Mouse (Mus musculus): ENCODE results near the gene Dis3l2. TPM values are rescaled to one million over a fixed set of nuclear protein-coding genes. Genes with fewer than 3 reads are reported as not detected.

The Dis3l2 gene
- total RNA-seq (2014; fragmentation: Nextera tagmentation) (33.2 and 36.8 TPM in 2 replicates), total RNA-seq (2017) (22.8 and 36.6 TPM in 2 replicates)

DNA sequence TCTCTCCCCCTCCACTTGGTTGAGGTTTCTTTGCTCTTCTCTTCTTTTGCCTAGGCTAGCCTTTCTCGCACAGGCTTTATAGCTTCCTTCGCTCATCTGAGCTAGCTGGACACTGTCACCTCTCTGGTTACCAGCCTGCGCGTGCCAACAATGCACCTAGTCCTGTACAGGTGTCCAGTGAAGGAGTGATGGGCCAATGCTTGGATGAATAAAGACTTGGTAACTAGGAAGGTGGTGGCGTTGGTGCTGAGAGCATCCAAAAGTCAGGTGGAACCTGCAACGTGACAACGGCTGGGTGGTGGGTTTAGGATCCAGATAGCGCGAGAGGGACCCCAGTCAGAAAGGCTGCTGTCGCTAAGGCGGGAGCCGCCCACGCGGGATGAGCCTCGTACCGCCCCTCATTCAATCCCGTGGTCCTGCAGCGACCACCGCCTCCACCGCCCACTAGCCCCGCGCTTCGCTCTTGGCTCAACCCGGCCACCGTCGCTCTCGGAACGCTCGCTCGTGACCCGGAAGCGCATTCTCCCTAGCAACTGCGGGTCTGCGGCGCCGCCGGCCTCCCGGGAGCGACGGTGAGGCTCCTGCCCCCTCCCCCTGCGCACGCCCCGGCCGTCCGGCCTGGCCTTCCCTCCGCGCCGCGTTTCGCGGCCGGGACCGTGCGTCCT is at the start of gene Dis3l2:
TSS of gene Dis3l2 (plus strand) at position 509 of the 665 bp plus-strand sequence.
- peak; percentile 64 for ATAC-seq (replicated peaks; ENCODE audit: low FRiP score, low TSS enrichment, poor library complexity, severe bottlenecking)

GRCm38 (mm10) chr1:86657071-86657470 is 46.5 kb upstream of the Dis3l2 start:
- no peak for ATAC-seq (replicated peaks; ENCODE audit: low FRiP score, low TSS enrichment, poor library complexity, severe bottlenecking)

DNA sequence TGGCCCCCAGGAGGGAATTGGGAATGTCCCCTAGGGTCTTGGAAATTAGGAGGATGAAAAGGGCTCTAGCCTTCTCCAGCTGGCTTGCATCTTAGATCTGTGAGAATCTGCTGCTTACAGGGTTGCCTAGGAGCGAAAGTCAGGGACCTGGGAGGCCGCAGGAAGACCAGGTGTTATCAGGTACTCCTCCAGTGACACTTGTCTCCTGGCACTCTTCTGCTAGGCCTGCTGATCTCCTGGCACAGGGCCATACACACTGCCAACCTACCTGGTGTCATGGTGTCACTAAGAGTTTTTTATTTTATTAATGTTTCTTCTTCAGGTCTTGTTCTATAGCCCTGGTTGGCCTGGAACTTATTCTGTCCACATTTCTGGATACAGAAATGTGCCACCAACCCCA is 38.5 kb upstream of the Dis3l2 start:
- no peak for ATAC-seq (replicated peaks; ENCODE audit: low FRiP score, low TSS enrichment, poor library complexity, severe bottlenecking)

DNA sequence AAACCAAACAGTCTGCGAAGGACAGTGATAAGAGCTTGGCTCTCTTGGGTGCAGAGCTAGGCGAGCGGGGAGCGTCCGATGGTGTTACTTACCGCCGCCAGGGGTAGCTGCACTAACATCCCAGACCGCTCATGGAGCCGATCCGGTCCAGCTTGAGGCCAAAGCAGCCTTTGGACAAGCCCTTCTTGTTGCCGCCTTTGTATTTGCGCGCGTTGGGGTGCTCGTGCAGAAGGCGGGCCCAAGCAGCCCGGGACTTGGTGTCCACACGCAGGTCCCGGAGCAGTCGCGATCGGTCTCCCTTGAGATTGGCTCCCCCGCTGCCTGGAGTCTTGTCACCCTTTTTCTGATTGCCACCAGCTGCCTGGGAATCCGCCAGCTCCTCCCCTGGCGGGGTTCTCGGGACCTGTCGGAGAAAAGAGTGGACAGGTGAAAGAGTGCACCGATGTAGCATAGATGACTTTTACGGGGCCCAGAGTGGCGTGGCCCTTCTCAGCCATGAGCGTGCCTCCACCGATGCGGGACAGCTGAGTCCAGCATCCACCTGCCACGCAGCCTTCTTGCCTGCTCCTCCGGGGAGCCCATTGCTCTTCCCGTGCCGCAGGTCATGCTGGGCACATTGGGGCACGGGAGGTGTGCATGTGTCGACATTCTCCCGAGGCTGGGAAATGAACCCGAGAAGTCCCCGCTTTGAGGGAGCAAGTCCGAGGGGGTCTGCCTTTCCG is 33.9 kb upstream of the Dis3l2 start:
- ATAC-seq (replicated peaks; ENCODE audit: low FRiP score, low TSS enrichment, poor library complexity, severe bottlenecking): peak; percentile 91

DNA sequence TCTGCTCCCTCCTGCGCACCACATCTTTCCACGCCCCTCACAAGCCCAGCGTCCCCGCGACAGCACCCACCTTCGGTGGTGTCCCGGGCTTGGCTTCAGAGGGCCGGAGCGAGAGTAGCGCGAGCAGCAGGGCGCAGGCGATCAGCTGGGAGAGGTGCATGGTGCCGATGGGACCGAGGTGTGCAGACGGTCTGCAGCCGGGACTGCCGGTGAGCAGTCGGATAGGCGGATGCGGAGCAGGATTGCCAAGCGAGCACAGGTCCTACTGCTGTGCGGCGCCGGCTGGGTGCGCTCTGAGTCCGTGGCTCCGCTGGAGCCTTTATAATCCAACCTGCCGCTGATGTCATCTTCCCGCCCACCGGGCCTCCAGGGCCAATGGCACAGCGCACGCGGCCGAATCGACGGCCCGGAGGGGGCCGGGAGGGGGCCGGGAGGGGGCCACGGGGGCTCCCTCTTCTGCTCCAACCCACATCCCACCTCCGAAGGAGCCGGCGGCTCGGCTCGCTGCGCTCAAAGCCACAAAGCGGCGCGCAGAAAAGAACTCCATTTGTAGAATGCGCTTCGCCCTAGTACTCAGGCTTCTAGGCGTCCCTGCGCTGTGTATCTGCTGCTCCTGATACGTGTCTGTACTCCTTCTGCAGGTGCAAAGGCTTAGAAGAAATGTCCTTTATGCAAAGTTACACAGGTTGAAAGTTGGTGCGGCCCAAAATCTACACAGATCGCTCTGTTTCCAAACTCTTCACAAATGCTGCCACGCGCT is 33.1 kb upstream of the Dis3l2 start, which contains the start of gene Nppc:
TSS of gene Nppc (minus strand) at position 293 of the 760 bp plus-strand sequence.
- peak; percentile 51 for ATAC-seq (replicated peaks; ENCODE audit: low FRiP score, low TSS enrichment, poor library complexity, severe bottlenecking)

GRCm38 (mm10) chr1:86674385-86674784 is 29.2 kb upstream of the Dis3l2 start:
- no peak for ATAC-seq (replicated peaks; ENCODE audit: low FRiP score, low TSS enrichment, poor library complexity, severe bottlenecking)

DNA sequence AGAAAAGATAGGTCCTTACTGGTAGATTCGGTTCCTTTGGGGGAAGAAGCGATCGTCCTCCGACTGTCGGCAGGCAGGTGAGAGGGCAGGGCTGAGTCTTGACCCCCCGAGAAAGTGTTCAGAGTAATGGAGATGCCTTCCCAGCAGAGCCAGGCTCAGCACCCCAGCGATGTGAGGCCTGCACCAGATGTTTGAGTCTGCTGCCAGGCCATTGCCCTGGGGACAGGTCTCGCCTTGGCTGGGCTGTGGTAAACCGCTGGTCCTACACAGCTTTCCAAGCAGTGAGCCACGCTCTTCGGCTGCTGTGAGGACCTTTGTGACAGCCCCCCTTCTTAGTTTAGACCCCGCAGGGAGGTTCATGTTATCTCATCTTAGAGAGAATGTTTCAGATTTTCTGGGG is 28.5 kb upstream of the Dis3l2 start:
- ATAC-seq (replicated peaks; ENCODE audit: low FRiP score, low TSS enrichment, poor library complexity, severe bottlenecking): no peak

- ATAC-seq (replicated peaks; ENCODE audit: low FRiP score, low TSS enrichment, poor library complexity, severe bottlenecking): no peak
Measured at GRCm38 (mm10) chr1:86677624-86678023, 26.0 kb upstream of the Dis3l2 start.

GRCm38 (mm10) chr1:86678667-86679066 is 24.9 kb upstream of the Dis3l2 start:
- no peak for ATAC-seq (replicated peaks; ENCODE audit: low FRiP score, low TSS enrichment, poor library complexity, severe bottlenecking)

DNA sequence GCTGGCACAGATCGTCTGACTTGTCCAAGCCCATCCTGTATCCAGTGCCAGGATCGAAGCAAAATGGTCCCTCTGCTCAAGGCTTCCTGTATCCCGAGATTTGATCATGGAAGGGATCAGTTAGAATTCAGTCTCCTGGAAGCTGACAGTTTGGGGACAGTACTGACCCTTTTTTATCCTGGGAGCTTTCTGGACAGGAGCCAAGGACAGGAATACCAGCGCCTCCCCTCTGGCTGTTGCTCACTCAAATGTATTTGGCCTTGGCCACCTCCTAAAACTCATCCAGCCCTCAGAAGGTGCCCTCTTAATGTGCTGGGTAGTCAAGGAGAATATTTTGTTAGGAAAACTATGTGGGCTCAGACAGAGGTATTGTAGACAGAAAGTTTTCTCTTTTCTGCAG is 16.4 kb upstream of the Dis3l2 start:
- no peak for ATAC-seq (replicated peaks; ENCODE audit: low FRiP score, low TSS enrichment, poor library complexity, severe bottlenecking)

DNA sequence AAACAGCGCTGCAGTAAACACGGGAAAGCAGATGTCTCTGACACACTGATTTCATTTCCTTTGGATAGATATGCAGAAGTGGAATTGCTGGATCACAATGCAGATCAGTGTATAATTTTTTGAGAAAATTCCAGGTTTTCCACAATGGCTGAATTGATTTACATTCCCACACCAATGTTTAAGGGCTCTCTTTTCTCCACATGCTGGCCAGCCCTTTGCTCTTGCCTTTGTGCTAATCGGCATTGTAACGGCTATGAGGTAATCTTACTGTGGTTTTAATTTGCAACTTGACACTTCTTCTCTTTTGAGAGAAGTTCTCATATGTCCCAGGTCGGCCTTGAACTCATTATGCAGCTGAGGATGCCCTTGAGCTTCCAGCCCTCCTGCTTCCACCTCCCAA is 12.6 kb upstream of the Dis3l2 start:
- ATAC-seq (replicated peaks; ENCODE audit: low FRiP score, low TSS enrichment, poor library complexity, severe bottlenecking): no peak

DNA sequence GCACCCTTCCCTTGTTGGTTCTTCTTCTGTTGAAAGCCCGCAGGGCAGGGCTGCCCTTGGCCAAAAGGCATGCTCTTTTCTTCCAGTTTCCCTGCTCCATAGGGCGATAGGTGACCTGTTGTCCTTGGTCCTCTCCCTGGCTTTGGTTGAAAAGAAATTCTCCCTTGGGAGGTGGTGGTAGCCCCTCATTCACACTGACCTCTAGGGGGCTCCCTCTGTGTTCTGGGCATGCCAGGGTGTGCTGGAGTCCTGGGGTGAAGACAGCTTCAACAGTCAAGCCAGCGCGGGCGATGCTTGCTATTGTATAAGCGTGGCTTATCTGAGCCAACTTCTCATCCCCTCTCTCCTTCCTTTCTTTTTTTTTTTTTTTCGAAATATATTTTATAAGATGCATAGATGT is 6.7 kb upstream of the Dis3l2 start:
- peak; percentile 56 for ATAC-seq (replicated peaks; ENCODE audit: low FRiP score, low TSS enrichment, poor library complexity, severe bottlenecking)

DNA sequence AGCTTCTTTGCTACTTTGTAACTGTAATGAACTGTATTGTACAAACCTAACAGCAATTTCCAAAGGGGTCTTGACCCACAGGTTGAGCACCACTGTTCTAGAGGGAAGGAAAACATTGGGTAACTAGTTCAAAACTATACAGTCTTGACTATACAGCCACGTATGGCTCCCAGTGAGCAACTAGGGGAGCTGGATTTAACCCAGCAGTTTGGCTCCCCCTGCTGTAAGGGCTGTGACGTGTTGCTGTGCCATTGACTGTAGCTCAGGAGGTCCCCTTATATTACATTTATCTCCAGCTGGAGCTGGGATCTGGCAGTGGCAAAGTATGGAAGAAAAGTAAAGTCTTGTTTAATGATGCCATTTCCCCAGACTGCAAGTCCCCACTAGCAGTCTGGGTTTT is 4.9 kb upstream of the Dis3l2 start:
- ATAC-seq (replicated peaks; ENCODE audit: low FRiP score, low TSS enrichment, poor library complexity, severe bottlenecking): no peak; the same call in 1 of the 2 replicates

GRCm38 (mm10) chr1:86699346-86700136 is 4.1 kb upstream of the Dis3l2 start:
- no peak for ATAC-seq (replicated peaks; ENCODE audit: low FRiP score, low TSS enrichment, poor library complexity, severe bottlenecking)

DNA sequence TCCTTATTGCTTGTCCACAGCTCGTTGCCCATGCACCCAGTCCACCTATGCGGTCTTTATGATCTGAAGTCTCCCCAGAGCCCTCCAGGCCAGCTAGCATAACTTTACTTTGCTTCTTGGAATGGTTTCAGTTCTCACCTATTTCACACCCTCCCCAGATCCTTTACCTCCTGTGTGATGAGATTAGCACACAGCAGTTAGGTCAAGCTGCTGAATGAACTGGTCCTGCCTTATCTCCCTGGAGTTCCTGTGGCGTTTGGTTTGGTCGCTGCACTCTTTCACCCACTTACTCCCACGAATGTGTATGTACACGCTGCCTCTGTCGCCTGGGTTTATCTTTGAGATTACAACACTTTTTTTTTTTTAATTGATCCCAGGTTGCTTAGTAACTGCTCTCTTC is 3.2 kb upstream of the Dis3l2 start:
- ATAC-seq (replicated peaks; ENCODE audit: low FRiP score, low TSS enrichment, poor library complexity, severe bottlenecking): peak; percentile 64

DNA sequence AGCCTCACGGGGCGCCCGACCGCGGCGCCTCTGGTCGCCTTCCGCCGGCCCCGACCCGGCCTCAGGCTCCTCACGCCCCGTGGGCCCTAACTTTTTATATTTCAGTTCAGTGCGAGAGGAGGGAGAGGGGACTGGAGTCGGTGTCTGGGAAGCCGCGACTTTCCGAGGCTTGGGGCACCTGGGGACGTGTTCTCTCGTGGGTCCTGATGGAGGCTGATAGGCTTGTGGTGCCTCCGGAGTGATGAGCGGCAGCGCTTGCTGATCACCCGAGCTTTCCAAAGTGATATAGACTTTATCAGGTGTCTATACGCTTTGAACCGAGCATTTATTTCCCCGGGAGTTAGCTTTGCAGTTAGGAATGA is 338 bp downstream of the Dis3l2 start:
- ATAC-seq (replicated peaks; ENCODE audit: low FRiP score, low TSS enrichment, poor library complexity, severe bottlenecking): peak; percentile 23; the same call in 1 of the 2 replicates

- ATAC-seq (replicated peaks; ENCODE audit: low FRiP score, low TSS enrichment, poor library complexity, severe bottlenecking): no peak
Measured at GRCm38 (mm10) chr1:86705461-86705860, 1.9 kb downstream of the Dis3l2 start.

DNA sequence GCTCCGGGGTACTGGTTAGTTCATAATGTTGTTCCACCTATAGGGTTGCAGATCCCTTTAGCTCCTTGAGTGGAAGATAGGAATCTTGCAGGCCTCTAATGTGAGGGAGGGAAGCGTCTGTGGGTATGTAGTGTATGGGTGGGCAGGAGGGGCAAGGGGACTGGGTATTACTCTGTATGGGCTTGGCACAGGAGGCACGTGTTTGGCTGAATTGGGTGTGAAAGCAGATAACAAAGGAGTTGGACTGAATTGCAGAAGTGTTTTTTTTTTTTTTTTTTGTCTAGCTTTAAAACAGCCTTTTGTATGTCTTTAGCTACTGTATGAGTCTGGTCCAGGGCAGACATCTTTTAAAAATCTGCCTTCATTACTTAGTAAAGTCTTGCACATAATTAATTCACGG is 5.9 kb downstream of the Dis3l2 start:
- ATAC-seq (replicated peaks; ENCODE audit: low FRiP score, low TSS enrichment, poor library complexity, severe bottlenecking): peak; percentile 75

- ATAC-seq (replicated peaks; ENCODE audit: low FRiP score, low TSS enrichment, poor library complexity, severe bottlenecking): no peak
Measured at GRCm38 (mm10) chr1:86712045-86712444, 8.4 kb downstream of the Dis3l2 start.

DNA sequence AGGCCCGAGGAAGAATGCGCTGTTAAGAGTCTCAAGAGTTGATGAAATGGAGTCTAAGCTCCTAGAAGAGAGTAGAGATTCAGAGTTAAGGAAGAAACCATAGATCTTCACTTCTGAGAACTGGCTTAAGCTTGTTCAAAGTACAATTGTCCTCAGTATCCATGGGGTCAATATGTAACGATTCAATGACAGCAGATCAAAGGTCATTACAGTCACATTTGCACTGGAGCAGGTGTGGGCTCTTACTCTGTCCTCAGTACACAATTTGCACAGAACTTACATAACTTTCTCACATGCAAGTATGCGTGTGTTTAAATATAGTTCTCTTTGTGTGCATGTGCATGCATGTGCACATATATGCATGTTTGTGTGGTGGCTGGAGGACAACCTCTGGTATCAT is 9.4 kb downstream of the Dis3l2 start:
- ATAC-seq (replicated peaks; ENCODE audit: low FRiP score, low TSS enrichment, poor library complexity, severe bottlenecking): no peak

Measured in megakaryocyte-erythroid progenitor cell, adult 5-6 weeks (primary cell).